Mouse (Mus musculus) ovary, postnatal 14 days (tissue): Measurements from ENCODE around the gene Adk.
A peak's percentile ranks its signal among the peaks of the same experiment; 100 is the strongest.

Experiments
- DNase-seq: peaks from one replicate; pipeline ENCODE4 v3.0.0; 2022; ENCODE audit warnings: low spot score

The Adk gene

DNA sequence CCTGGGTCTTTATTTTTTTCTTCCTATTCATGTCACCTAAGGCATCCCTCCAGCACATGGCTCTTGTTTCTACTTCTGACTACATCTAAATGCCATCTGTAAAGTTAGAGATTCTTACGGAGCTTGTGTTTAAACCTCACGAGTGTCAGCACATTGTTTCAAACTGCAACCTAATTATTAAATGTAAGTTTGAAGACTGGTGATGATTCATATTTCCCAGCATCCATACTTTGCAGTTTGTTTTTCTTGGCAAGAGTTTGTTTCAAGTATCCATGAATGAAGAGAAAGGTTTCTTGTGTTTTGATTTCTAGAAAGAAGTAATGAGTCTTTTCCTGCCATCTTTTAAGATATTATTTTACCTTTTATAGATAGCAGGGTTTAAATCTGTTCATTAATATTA is 299.3 kb downstream of the Adk start:
- no peak for DNase-seq

GRCm38 (mm10) chr14:21356286-21356685 is 303.9 kb downstream of the Adk start:
- no peak for DNase-seq

DNA sequence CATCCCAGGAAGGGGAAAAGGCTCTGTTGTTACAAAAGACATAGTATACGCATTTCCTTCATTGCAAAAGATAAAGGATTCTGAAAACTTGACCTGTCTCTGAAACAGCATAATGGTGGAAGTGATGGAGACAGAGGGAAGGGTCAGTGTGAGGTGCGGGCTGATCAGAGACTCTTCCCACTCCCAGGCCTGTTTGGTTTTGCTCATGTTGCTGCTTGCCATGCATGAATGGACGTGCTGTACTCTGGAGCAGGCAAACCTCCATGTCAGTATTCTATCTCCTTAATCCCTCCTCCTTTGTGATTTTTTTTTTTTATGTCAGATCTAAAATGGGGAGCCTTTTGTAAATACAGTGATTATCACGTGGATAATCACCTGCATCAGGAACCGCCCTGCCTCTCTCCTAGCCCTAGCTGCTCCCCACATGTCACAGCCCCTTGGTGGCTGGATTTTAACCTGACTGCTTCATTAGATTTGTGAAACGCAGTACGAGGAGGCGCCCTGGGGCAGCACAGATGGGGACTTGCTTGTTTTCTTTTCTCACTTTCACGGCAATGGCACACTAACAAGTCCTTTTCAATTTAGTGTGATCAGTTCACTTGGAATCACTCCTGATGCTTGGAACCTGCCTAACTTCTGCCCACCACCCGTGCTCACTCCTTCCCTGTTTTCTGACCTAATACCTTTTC is 307.0 kb downstream of the Adk start:
- DNase-seq = no peak

DNA sequence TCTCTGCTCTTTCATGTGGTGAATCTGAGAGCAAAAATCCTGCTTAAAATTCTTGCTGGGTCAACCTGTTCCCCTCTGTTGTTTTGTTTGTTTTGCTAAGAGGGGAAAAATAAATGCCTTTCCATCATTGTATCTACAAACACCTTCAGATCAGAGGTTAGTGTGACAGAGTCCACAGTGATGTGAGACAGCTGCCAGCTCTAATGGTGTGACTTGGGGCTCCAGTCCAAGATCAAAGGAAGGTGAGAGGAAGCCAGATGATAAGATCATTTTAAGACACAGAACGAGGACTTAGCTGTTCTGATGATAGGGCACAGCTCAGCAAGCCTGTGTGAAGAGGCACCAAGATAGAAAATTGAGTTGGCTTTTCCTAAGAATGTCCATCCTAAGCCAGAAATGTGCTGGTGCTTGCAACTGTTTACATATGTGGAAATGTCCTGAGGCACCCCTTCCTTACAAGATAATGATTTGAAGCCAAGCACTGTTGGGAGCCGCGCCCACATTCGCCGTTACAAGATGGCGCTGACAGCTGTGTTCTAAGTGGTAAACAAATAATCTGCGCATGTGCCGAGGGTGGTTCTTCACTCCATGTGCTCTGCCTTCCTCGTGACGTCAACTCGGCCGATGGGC is 307.6 kb downstream of the Adk start:
- DNase-seq = no peak

GRCm38 (mm10) chr14:21367095-21367494 is 314.7 kb downstream of the Adk start:
- no peak for DNase-seq

DNA sequence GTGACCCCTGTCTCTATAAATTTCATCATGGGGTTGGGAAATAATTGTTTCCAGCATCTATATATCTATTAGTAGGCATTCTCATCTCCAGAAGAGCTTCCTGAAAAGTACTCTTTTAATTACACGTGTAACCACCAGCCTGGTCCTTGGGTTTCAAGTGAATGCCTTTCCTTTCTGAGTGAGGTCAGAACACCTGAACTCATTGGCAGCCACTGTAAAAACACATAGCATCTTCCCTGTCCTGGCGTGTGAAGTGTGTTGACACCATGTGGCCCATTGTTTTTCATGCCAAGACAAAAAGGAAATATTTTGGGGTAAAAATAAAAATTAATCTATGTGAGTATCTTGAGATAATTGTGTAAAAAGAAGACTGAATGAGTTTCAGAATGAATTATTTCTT is 316.2 kb downstream of the Adk start:
- no peak for DNase-seq

DNA sequence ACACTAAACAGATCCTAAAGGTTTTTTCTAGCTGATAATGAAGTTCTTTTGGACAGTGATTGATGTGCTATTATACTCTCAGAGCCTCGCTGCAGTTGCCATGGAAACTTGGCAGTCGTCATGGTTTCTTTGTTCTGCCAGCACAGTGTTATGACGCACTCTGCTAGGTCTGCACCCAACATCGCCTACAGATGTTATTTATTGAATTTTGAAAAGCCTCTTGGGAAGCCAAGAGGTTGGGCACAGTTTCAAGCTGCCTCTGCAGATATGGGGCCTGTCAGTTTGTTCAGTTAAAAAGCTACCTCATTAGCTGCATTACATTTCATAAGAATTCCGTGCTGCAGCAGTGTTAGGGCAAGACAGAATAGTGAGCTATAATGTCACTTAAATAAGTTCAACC is 316.8 kb downstream of the Adk start:
- DNase-seq = peak; percentile 55

DNA sequence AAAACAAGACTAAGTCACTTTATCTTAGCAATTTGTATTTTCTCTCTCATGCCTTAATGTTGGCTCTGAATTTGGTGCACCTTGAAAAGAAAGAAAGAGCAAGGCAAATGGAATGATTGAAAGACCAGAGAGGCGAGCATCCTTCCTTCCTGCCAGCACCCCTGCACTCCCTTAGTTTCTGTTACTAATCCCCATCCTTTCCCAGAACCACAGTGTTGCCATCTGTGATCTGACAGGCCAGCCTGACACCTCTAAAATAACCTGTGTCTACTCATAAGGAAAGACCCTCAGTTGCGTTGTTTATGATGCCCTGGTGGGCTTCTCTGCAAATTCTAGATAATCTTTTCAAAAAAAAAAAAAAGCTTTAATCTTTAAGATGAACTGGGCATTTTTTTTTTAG is 319.6 kb downstream of the Adk start:
- no peak for DNase-seq

GRCm38 (mm10) chr14:21372689-21373088 is 320.3 kb downstream of the Adk start:
- no peak for DNase-seq

DNA sequence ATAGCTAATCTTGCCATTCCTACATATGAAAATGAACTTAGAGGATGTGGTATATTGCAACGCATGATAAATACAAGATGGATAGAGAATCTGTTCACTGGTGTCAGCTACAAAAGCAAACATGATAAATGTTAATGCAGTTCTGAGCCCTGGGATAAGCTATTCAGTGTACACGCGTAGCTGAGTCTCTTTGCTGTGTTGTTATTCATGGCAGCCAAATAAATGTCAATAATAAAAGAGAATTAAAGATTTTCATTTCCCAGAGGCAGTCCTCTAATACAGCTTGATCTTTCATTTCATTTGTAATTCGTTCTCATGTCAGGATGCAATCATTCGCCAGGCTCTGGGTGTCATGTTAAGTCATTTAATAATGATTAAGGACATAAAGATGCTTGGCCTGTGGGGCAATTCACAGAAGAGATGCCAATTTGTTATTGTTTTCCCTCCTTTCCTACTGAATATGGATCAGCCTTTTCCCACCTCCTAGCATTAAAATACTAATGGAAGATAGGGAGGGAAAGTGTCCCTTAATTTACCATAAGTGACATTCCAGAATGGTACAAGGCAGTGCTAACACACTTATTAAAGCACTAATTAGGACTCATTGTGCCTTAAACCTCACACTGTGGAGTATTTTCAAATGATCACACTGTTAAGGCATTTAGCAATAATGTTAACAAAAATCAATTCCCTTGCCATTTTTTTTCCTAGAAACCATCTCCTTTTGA is 331.5 kb downstream of the Adk start:
- DNase-seq = no peak

DNA sequence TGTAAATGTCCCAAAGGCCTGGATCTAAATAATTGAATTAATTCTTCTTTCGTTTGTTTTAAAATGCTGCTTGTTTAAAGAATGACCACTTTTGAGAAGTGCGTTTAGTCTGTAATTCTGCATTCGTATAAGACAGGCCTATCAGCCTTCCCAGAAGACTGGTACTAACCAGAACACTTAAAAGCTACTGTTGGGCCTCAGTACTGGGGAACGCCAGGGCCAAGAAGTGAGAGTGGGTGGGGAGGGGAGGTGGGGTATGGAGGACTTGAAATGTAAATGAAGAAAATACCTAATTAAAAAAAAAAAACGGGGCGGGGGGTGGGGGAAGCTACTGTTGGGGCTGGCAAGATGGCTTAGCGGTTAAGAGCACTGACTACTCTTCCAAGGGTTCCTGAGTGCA is 347.1 kb downstream of the Adk start:
- DNase-seq = no peak

- DNase-seq = no peak
Measured at GRCm38 (mm10) chr14:21402157-21402601, 349.8 kb downstream of the Adk start.

DNA sequence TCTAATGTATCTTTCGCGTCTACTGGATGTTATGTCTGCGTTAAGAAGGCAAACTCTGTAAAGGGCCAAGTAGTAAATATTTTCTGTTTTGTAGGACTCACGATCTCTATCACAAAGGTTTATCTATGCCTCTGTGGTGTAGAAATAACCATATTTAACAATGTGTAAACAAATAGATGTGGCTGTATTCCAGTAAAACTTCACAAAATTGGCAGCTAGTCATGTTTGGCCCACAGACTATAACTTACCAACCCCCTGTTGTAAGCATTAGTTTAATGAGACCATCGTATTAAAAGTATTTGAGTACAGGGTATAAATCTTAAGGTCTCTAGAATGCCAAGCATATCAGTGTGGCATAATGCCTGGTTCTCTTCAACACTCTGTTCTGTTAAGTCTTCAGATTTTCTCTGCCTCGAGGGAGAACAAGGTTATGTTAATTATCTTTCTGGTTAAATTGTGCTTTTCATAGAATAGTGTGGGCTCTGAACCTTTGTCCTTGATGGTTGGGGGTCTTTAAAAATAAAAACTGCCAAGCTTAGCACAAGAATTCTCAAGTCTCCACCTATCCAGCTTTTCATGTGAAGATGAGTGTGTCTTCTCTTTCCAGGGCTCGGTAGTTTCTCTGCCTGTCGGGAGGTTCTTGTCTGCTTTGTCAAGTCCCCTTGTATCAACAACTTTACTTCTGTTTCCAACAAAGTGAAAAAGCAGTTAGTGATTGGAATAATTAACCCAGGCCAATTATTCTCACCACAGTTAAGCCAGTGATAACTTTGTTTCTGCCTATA is 350.4 kb downstream of the Adk start:
- no peak for DNase-seq

GRCm38 (mm10) chr14:21406946-21407345 is 354.6 kb downstream of the Adk start:
- no peak for DNase-seq

GRCm38 (mm10) chr14:21408846-21409245 is 356.5 kb downstream of the Adk start:
- DNase-seq = no peak

GRCm38 (mm10) chr14:21410769-21411477 is 358.5 kb downstream of the Adk start:
- no peak for DNase-seq

DNA sequence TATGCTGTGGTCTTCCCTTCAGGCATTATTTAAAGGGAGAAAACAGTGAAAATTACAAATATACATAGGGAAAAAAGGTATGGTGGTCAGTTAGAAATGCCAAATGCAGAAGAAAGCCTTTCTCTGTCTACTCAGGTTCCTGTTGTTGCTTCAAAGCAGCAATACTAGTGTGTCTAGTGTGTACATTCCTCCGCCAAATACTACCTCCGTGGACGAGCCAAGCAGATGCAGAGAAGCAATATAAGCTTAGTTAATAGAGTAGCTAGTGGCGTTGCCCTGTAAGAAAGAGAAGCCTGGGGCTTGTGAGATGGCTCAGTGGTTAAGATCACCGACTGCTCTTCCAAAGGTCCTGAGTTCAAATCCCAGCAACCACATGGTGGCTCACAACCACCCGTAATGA is 359.1 kb downstream of the Adk start:
- no peak for DNase-seq

- DNase-seq = no peak
Measured at GRCm38 (mm10) chr14:21418332-21418731, 366.0 kb downstream of the Adk start.

GRCm38 (mm10) chr14:21427369-21427768 is 375.0 kb downstream of the Adk start:
- DNase-seq = no peak

DNA sequence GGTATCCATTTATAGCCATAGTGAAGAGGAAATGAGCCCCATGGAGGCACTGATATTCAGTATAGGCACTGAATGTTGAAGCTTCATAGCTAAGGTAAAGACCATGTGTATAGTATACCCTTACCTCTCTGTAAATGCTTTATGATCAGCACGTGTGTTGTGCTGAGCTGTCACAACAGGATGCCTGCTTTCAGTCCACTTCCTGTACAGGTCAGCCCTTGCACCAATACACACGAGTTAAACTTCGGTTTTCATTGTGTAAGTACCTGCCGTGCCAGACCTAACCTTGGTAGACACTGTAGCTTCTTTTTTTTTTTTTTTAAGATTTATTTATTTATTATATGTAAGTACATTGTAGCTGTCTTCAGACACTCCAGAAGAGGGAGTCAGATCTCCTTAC is 381.0 kb downstream of the Adk start:
- no peak for DNase-seq

GRCm38 (mm10) chr14:21433995-21434394 is 381.6 kb downstream of the Adk start:
- DNase-seq = no peak

GRCm38 (mm10) chr14:21434686-21435085 is 382.3 kb downstream of the Adk start:
- no peak for DNase-seq
